Mouse (Mus musculus): ENCODE data around the gene Abhd15. TPM values are rescaled to one million over a fixed set of nuclear protein-coding genes. Genes with fewer than 3 reads are reported as not detected.
A peak's percentile ranks its signal among the peaks of the same experiment; 100 is the strongest.

Gene Abhd15
- polyA plus RNA-seq, 1 experiment = 4.1 TPM

- Histone ChIP-seq H3K27ac (ENCODE audit: insufficient read depth, low read length) (no peak overlapping the region), H3K4me1 (ENCODE audit: control insufficient read depth, insufficient read depth, insufficient read length) (peaks cover 6% of the 10 kb centered on the region; the same call in 1 of the 2 replicates), H3K36me3 (ENCODE audit: control insufficient read depth, insufficient read depth, low read length) (no peaks in the 10 kb centered on the region), H3K4me3 (ENCODE audit: extremely low read depth, insufficient read depth, insufficient read length) (peak overlapping the region; percentile 56), H3K27me3 (ENCODE audit: control insufficient read depth, insufficient read depth, low read length) (peaks cover 13% of the 10 kb centered on the region)
- 13% methylated on average over 51 of the region's 55 CpGs for WGBS
- TF ChIP-seq POLR2A (IDR thresholded peaks at IDR 0.05; ENCODE audit: low read depth, low read length) = no peak
- TF ChIP-seq CTCF (IDR thresholded peaks at IDR 0.05; ENCODE audit: extremely low read depth, insufficient read depth, insufficient read length, insufficient replicate concordance) = no peak
- DNase-seq (ENCODE audit: low read depth in 1 of 2, low spot score in 2 of 2) = no peak
These were observed 25.9 kb upstream of the Abhd15 start for GRCm38 (mm10) chr11:77488771-77489581.

DNA sequence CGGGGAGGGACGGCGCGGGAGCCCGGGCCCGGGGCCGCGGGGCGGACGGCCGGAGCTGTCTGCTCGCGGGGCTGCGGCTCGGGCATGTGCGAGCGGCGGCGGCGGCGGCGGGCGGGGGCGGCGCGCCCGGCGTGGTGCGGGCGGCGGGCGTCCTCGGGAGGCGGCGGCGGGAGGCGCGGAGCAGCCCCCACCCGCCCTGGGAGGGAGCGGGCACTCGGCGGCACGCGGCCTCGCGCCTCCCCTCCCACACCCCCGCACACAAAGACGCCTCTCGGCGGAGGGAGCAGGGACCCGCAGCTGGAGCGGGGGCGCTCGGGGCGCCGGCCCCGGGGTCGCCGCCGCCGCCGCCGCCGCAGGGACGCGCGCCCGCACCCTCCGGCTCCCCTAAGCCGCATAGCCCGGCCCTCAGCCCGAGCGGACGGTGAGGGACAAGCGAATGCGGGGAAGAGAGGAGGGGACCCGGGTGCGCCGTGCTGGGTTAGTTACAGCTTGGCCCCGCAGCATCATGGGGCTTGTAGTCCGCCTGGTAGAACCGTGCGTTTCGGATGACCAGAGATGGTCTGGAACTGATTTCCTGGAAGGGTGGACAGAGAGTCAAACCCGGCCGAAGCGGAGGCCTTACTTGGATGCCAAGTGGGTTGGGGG, 25.2 kb upstream of the Abhd15 start, which contains the start of gene Ankrd13b:
Gene Ankrd13b (minus strand): TSS at position 88 of the 645 bp plus-strand sequence.
- peak in 1 of 2 experiments; percentile 44 for DNase-seq (ENCODE audit: low read depth in 1 of 2, low spot score in 2 of 2)
- 4% methylated on average over 85 of the region's 87 CpGs for WGBS
- peaks cover 12% of the 10 kb centered on the region; the same call in 1 of the 2 replicates for H3K4me1 ChIP-seq (ENCODE audit: control insufficient read depth, insufficient read depth, insufficient read length)
- H3K27me3 ChIP-seq (ENCODE audit: control insufficient read depth, insufficient read depth, low read length) = peaks cover 13% of the 10 kb centered on the region
- no peak for TF ChIP-seq CTCF (IDR thresholded peaks at IDR 0.05; ENCODE audit: extremely low read depth, insufficient read depth, insufficient read length, insufficient replicate concordance)
- no peak for TF ChIP-seq POLR2A (IDR thresholded peaks at IDR 0.05; ENCODE audit: low read depth, low read length)
- peak within 1 kb of the TSS; percentile 57 for H3K4me3 ChIP-seq (ENCODE audit: extremely low read depth, insufficient read depth, insufficient read length)
- no peak within 1 kb of the TSS for H3K27ac ChIP-seq (ENCODE audit: insufficient read depth, low read length)
- no peaks in the 10 kb centered on the region for H3K36me3 ChIP-seq (ENCODE audit: control insufficient read depth, insufficient read depth, low read length)

GRCm38 (mm10) chr11:77490451-77490850, 24.5 kb upstream of the Abhd15 start:
- peaks cover 13% of the 10 kb centered on the region for H3K27me3 ChIP-seq (ENCODE audit: control insufficient read depth, insufficient read depth, low read length)
- no peaks in the 10 kb centered on the region for H3K36me3 ChIP-seq (ENCODE audit: control insufficient read depth, insufficient read depth, low read length)
- DNase-seq (ENCODE audit: low read depth in 1 of 2, low spot score in 2 of 2) = no peak
- H3K4me1 ChIP-seq (ENCODE audit: control insufficient read depth, insufficient read depth, insufficient read length) = peaks cover 12% of the 10 kb centered on the region; the same call in 1 of the 2 replicates
- H3K27ac ChIP-seq (ENCODE audit: insufficient read depth, low read length) = no peak overlapping the region
- no peak for TF ChIP-seq POLR2A (IDR thresholded peaks at IDR 0.05; ENCODE audit: low read depth, low read length)
- TF ChIP-seq CTCF (IDR thresholded peaks at IDR 0.05; ENCODE audit: extremely low read depth, insufficient read depth, insufficient read length, insufficient replicate concordance) = no peak
- H3K4me3 ChIP-seq (ENCODE audit: extremely low read depth, insufficient read depth, insufficient read length) = no peak overlapping the region
- 74% methylated on average over 6 of the region's 6 CpGs for WGBS

DNA sequence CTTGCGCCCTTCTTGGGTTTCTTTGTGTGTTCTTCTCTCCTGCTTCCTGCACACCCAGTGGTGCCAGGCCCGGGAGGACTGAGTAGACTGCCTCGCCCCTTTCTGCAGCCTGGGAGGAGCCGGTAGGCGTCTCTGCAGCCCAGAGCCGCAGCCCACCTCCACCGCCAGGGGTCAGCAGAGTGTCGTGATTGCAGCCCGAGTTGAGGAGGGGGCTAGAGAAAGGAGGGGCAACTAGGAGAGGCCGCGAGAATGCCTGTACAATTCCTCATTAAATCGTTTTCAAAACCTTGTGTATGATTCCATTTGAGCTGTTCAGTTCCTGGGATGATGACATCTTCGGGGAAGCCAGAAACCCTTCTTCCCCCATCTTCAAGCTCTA, 23.8 kb upstream of the Abhd15 start:
- H3K4me1 ChIP-seq (ENCODE audit: control insufficient read depth, insufficient read depth, insufficient read length) = peaks cover 12% of the 10 kb centered on the region; the same call in 1 of the 2 replicates
- TF ChIP-seq CTCF (IDR thresholded peaks at IDR 0.05; ENCODE audit: extremely low read depth, insufficient read depth, insufficient read length, insufficient replicate concordance) = peak; percentile 94
- no peak for TF ChIP-seq POLR2A (IDR thresholded peaks at IDR 0.05; ENCODE audit: low read depth, low read length)
- no peak overlapping the region for H3K27ac ChIP-seq (ENCODE audit: insufficient read depth, low read length)
- peak overlapping the region; percentile 20; the same call in 1 of the 2 replicates for H3K4me3 ChIP-seq (ENCODE audit: extremely low read depth, insufficient read depth, insufficient read length)
- DNase-seq (ENCODE audit: low read depth in 1 of 2, low spot score in 2 of 2) = peak in 1 of 2 experiments; percentile 86
- H3K27me3 ChIP-seq (ENCODE audit: control insufficient read depth, insufficient read depth, low read length) = peaks cover 13% of the 10 kb centered on the region
- H3K36me3 ChIP-seq (ENCODE audit: control insufficient read depth, insufficient read depth, low read length) = no peaks in the 10 kb centered on the region
- 1% methylated on average over 13 of the region's 13 CpGs for WGBS

- H3K4me3 ChIP-seq (ENCODE audit: extremely low read depth, insufficient read depth, insufficient read length) = peak overlapping the region; percentile 20; the same call in 1 of the 2 replicates
- 1% methylated on average over 23 of the region's 23 CpGs for WGBS
- no peak overlapping the region for H3K27ac ChIP-seq (ENCODE audit: insufficient read depth, low read length)
These were observed 23.2 kb upstream of the Abhd15 start for GRCm38 (mm10) chr11:77491502-77492291.

DNA sequence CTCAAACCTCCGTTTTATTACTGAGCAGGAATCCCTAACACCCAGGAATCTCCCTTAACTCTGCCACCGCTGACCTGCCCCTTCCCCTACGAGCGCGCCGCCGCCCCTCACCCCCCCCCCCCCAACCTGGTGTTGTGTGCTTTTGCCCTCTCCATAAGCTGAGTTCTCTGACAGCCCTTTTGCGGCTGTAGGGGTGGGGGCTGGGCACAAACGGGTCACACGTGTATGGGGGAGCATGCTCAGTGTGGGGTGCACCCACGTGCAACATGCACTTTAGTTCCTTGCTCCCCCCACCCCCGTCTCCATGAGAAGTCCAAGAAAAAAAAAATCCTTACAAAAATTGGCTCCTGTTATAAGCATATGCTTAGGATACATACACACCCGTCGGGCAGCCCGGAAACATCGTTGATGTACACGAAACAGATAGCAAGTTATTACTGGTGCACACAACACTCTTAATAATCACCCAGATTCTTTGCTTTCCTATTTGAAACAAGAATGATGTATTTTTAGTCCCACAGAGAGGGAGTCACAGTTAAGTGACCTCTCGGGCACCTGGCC, 22.5 kb upstream of the Abhd15 start:
- TF ChIP-seq CTCF (IDR thresholded peaks at IDR 0.05; ENCODE audit: extremely low read depth, insufficient read depth, insufficient read length, insufficient replicate concordance) = no peak
- TF ChIP-seq POLR2A (IDR thresholded peaks at IDR 0.05; ENCODE audit: low read depth, low read length) = no peak

More at GRCm38 (mm10) chr11:77491502-77492291, 23.2 kb upstream of the Abhd15 start:
- peaks cover 12% of the 10 kb centered on the region; the same call in 1 of the 2 replicates for H3K4me1 ChIP-seq (ENCODE audit: control insufficient read depth, insufficient read depth, insufficient read length)
- no peaks in the 10 kb centered on the region for H3K36me3 ChIP-seq (ENCODE audit: control insufficient read depth, insufficient read depth, low read length)
- DNase-seq (ENCODE audit: low read depth in 1 of 2, low spot score in 2 of 2) = no peak
- peaks cover 13% of the 10 kb centered on the region for H3K27me3 ChIP-seq (ENCODE audit: control insufficient read depth, insufficient read depth, low read length)
- TF ChIP-seq POLR2A (IDR thresholded peaks at IDR 0.05; ENCODE audit: low read depth, low read length) (no peak), CTCF (IDR thresholded peaks at IDR 0.05; ENCODE audit: extremely low read depth, insufficient read depth, insufficient read length, insufficient replicate concordance) (no peak)

More for the DNA sequence above, 22.5 kb upstream of the Abhd15 start:
- Histone ChIP-seq H3K27me3 (ENCODE audit: control insufficient read depth, insufficient read depth, low read length) (peaks cover 13% of the 10 kb centered on the region), H3K4me1 (ENCODE audit: control insufficient read depth, insufficient read depth, insufficient read length) (peaks cover 15% of the 10 kb centered on the region; the same call in 1 of the 2 replicates), H3K36me3 (ENCODE audit: control insufficient read depth, insufficient read depth, low read length) (no peaks in the 10 kb centered on the region), H3K27ac (ENCODE audit: insufficient read depth, low read length) (peak overlapping the region; percentile 56), H3K4me3 (ENCODE audit: extremely low read depth, insufficient read depth, insufficient read length) (peak overlapping the region; percentile 83)
- under 1% methylated on average over 18 of the region's 18 CpGs for WGBS
- DNase-seq (ENCODE audit: low read depth in 1 of 2, low spot score in 2 of 2) = no peak
